Mouse (Mus musculus): Measurements from ENCODE around the gene Mga.

DNA sequence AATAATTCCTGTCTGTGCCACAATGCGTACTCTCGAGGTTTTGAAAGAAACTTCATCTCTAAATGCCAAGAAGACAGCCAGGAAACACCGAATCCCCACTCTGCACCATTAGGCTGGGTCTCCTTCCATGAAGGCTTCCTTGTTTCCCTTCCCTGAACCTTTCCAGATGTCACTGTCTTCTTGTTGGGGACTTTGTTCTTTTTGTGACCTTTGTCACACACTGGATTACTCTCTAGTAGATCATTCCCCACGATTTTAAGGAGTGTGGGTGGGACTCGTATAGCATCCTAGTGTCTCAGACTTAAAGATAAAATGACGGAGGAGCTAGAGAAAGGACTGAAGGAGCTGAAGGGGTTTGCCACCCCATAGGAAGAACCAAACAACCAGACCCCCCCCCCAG lies 93.9 kb downstream of the Mga start:
- TF ChIP-seq CTCF (conservative IDR thresholded peaks at IDR 0.05; ENCODE audit: low read length): no peak
- no peak for TF ChIP-seq NANOG (IDR thresholded peaks at IDR 0.05; ENCODE audit: borderline replicate concordance, low read length)
- TF ChIP-seq POU5F1 (IDR thresholded peaks at IDR 0.05; ENCODE audit: borderline replicate concordance, low read length): no peak

Data from E14TG2a.4 (cell line).